Mouse (Mus musculus) activated CD4-positive, CD25-positive, alpha-beta regulatory T cell, adult 9 weeks (primary cell): ENCODE results near the gene A530064D06Rik. TPM values are rescaled to one million over a fixed set of nuclear protein-coding genes. Genes with fewer than 3 reads are reported as not detected.

Experiments
- polyA plus RNA-seq: library from polyadenylated mRNA; unstranded; fragments of 100-300 nt; shearing (Covaris generic); gene quantifications from one replicate; pipeline ENCODE4 v1.2.1, GENCODE M21; 2017

Gene A530064D06Rik
- not detected for polyA plus RNA-seq

DNA sequence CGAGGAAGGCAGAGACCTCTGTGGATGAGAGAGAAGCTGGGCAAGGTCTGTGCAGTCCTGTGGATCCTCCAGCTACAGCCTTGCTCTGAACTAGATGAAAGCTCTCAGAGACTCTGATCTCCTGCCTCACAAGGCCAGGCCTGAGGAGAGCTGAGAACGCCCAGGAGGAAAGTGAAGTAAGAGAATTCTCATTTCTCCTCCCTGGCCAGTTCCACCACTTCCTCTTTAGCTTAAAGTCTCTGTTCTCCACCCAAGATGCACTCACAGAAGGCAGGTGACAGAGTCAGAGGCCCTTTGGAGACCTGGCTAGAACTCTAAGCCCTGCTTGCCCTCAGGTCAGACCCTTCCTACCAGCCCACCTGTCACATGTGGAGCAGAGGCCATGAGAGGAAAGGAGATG lies at the start of gene A530064D06Rik:
A530064D06Rik (minus strand) TSS at position 173 of the 400 bp plus-strand sequence.

DNA sequence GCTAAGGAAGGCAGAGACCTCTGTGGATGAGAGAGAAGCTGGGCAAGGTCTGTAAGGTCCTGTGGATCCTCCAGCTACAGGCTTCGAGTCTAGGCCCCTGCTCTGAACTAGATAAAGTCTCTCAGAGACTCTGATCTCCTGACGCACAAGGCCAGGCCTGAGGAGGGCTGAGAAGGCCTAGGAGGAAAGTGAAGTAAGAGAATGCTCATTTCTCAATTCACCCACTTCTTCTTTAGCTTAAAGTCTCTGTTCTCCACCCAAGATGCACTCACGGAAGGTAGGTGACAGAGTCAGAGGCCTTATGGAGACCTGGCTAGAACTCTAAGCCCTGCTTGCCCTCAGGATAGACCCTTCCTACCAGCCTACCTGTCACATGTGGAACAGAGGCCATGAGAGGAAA lies 21.0 kb downstream of the A530064D06Rik start, which contains the start of gene 9830107B12Rik:
9830107B12Rik (minus strand) TSS at position 149 of the 400 bp plus-strand sequence.

Other genes with a start within 250 kb of the A530064D06Rik start
- gene Foxp4, start 242.6 kb downstream of the A530064D06Rik start, polyA plus RNA-seq = 9.6 TPM
- gene 1700122O11Rik, start 129.0 kb downstream of the A530064D06Rik start, polyA plus RNA-seq = not detected
- not detected for gene 1700067P10Rik, start 78.0 kb downstream of the A530064D06Rik start, polyA plus RNA-seq
- gene 9830107B12Rik, start 21.0 kb downstream of the A530064D06Rik start, polyA plus RNA-seq = not detected
- not detected for gene Trem1, start 65.5 kb upstream of the A530064D06Rik start, polyA plus RNA-seq
- not detected for gene Trem3, start 80.5 kb upstream of the A530064D06Rik start, polyA plus RNA-seq
- gene Treml4, start 97.0 kb upstream of the A530064D06Rik start, polyA plus RNA-seq = 1.6 TPM
- gene Treml2, start 132.2 kb upstream of the A530064D06Rik start, polyA plus RNA-seq = 31.1 TPM
- 2.4 TPM for gene B430306N03Rik, start 148.9 kb upstream of the A530064D06Rik start, polyA plus RNA-seq
- not detected for gene Trem2, start 179.1 kb upstream of the A530064D06Rik start, polyA plus RNA-seq
- gene Treml1, start 192.6 kb upstream of the A530064D06Rik start, polyA plus RNA-seq = not detected
- 7.5 TPM for gene Nfya, start 242.6 kb upstream of the A530064D06Rik start, polyA plus RNA-seq
- gene Oard1, start 242.7 kb upstream of the A530064D06Rik start, polyA plus RNA-seq = 83.3 TPM